Mouse (Mus musculus) MEL (cell line): Measurements from ENCODE around the gene Sh3pxd2b.
A peak's percentile ranks its signal among the peaks of the same experiment; 100 is the strongest.

Experiments used
- GATA1 ChIP-seq: IDR thresholded peaks from 2 replicates; pipeline ENCODE4 v1.6.1; 2011; ENCODE audit warnings: low read depth, low read length, improper control_type of control experiment
- MAFK ChIP-seq: IDR thresholded peaks from 2 replicates; pipeline ENCODE4 v1.6.1; 2011; ENCODE audit warnings: low read depth, mild to moderate bottlenecking, low read length, improper control_type of control experiment, borderline replicate concordance
- MYB ChIP-seq: IDR thresholded peaks from 2 replicates; pipeline ENCODE4 v1.6.1; 2011; ENCODE audit warnings: mild to moderate bottlenecking, low read depth, low read length, improper control_type of control experiment
- SIN3A ChIP-seq: IDR thresholded peaks from 2 replicates; pipeline ENCODE4 v1.6.1; 2012; ENCODE audit warnings: low read length, improper control_type of control experiment, inconsistent platforms
- ZC3H11A ChIP-seq: IDR thresholded peaks from 2 replicates; pipeline ENCODE4 v1.6.1; 2012; ENCODE audit warnings: low read depth, mild to moderate bottlenecking, inconsistent platforms, low read length, improper control_type of control experiment
- ZNF384 ChIP-seq: IDR thresholded peaks from 2 replicates; pipeline ENCODE4 v1.6.1; 2012; ENCODE audit warnings: low read depth, mild to moderate bottlenecking, inconsistent platforms, low read length, improper control_type of control experiment

- TF ChIP-seq SIN3A (no peak), ZNF384 (peak; percentile 83), GATA1 (no peak), ZC3H11A (no peak), MYB (no peak), MAFK (no peak)
Observed at GRCm38 (mm10) chr11:32409052-32409451, 61.4 kb downstream of the Sh3pxd2b start.
